Mouse (Mus musculus) left cerebral cortex, postnatal 25 days (tissue): ENCODE measurements around the gene Slc12a9. TPM values are rescaled to one million over a fixed set of nuclear protein-coding genes. Genes with fewer than 3 reads are reported as not detected.
A peak's percentile ranks its signal among the peaks of the same experiment; 100 is the strongest.

Experiments
- DNase-seq, 2 experiments: peaks; one replicate each; pipeline ENCODE4 v3.0.0; 2022; ENCODE audit warnings: low spot score in 2 of 2, mixed read lengths in 1 of 2
- intact Hi-C: fragments of 180-260 bp; cut with DNase I; formaldehyde crosslinking; loops from one replicate; pipeline ENCODE4 v1.15.1; 2025
- total RNA-seq, 2 experiments: library from RNA; stranded (reverse); gene quantifications; 2 replicates each; pipeline ENCODE4 v1.2.3; 2021

The Slc12a9 gene
- total RNA-seq = 10 to 100 TPM; 21.3 to 23.2 TPM

DNA sequence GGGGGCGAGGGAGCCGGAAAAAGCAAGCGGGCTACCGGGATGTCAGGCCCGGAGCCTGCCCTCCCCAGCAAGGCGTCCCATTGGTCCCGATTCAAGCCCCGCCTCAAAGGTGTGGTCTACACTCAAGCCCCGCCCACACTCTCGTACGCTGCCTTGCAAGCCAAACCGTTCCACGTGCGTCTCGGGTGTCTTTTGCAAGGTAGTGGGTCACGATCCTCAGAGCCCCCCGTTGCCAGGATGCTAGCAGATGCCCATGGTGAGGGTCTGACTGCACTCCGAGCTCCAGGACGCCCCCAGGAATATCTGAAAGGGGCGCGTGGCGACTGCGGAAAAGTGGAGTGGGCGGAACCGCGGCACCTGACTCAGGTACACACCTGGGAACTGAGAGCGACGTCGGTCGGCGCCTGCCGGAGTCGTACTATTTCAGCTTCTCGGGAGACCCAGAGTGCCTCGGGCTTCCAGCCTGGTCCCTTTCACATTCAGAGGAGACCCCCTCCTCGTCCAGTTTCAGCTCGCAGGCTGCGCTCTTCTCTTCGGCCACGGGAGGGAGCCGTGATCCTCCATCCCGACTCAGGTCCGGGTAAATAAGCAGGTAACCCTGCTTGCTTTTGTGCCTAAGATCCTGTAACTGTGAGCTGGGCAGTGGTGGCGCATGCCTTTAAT is at the start of gene Slc12a9:
TSS of gene Slc12a9 (minus strand) at position 86 of the 663 bp plus-strand sequence.
- DNase-seq = peak; percentile 93 to 94
- intact Hi-C loops = loop anchor here (1.0 kb wide), 1 partner anchor 169 kb away; the partner anchor contains the start of gene Pop7

DNA sequence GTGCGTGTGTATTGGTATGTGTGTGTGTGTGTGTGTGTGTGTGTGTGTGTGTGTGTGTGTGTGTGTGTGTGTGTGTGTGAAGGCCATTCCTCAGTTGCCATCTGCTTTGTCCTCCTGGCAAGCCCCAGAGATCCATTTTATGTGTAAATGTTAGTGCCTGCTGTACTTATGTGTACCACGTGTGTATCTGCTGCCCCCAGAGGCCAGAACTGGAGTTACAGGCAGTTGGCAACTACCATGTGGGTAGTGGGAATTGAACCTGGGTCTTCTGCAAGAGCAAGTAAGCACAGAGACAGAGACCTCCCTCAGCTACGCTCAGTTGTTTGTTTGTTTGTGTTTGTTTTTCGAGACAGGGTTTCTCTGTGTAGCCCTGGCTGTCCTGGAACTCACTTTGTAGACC is 47.8 kb upstream of the Slc12a9 start:
- peak; percentile 13 to 38 for DNase-seq
- intact Hi-C loops = no loop called here

DNA sequence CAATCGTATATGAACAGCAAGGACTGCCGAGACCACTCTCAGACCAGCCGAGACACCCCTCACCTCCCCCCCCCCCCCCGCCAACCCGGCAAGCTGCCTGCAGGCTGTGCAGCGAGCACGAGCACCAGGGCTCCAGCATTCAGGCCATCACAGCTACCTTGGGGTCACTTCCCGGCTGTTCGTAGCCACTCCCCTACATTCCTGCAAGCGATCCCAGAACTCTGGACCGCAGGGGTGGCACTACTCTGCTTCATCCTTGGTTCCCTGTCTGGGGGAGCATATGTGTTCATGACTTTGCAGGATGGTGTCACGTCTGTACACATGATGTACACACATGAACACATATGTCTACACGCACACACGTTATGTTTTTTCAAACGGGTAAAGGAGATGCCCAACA is 44.2 kb upstream of the Slc12a9 start:
- DNase-seq = no peak
- intact Hi-C loops = no loop called here

DNA sequence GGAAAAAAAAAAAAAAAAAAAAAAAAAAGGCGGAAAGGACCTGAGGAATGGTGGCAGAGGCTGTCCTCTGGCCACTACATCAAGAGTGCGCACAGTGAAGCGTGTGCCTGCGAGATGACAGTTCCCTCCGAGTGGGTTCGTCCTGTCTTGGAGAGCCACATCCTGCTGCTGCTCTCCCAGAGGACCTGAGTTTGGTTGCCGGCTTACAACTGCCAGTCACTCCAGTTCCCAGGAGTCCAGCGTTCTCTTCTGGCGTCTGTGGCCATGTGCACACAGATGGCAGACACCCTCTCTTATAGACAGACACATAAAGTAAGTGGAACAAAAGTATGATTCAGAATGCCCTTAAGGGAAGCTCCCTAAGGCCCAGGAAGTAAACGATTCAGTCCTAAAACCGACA is 43.8 kb upstream of the Slc12a9 start:
- DNase-seq = no peak
- intact Hi-C loops = no loop called here

DNA sequence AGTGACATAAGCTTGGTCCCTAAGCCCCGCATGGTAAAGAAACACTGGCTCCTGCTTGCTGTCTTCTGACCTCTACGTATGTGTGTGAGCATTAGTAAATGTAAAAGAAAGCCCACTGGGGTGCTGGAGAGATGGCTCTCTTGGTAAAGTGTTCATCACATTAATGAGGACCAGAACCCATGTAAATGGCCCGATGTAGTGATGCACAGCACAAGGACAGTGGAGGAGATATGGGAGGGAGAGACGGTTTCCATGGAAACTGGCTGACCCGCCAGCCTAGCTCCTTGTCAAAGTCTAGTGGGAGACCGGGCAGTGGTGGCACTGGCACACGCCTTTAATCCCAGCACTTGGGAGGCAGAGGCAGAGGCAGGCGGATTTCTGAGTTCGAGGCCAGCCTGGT is 43.3 kb upstream of the Slc12a9 start:
- intact Hi-C loops = no loop called here
- DNase-seq = no peak

DNA sequence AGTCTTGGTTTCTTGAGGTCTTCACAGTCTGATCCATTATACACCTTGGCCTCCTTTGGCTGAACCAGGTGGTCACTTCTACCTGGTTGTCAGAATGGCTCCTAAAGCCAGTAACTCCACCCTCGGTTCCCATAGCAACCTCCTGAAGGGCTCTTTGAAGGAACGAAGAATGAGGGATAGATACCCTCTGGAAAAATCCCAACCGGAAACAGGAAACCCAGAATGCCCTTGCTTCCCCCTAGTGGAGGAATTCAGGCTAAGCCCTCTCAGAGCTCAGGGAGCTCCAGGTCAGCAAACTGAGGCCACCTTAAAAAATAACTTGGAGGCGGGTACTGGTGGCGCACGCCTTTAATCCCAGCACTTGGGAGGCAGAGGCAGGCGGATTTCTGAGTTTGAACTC is 42.8 kb upstream of the Slc12a9 start:
- intact Hi-C loops = no loop called here
- no peak for DNase-seq

DNA sequence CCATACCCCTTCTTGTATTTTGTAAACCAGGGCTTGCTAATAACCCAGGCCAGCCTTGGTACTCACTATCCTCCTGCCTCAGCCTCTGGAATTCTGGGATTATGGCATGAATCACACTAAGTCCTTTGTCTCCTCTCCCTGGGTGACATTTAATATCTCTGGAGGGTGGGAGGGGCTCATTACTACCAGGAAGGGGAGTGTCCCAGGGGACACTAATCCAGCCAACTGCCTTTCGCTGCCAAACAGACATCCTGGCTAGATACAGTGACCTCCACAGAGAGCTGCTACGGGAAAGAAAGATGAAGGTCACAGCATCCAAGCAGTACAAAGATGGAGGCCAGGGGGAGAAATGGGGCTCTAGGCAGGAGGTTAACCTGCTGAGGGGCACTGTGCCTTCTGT is 42.2 kb upstream of the Slc12a9 start:
- no peak for DNase-seq
- intact Hi-C loops = no loop called here

DNA sequence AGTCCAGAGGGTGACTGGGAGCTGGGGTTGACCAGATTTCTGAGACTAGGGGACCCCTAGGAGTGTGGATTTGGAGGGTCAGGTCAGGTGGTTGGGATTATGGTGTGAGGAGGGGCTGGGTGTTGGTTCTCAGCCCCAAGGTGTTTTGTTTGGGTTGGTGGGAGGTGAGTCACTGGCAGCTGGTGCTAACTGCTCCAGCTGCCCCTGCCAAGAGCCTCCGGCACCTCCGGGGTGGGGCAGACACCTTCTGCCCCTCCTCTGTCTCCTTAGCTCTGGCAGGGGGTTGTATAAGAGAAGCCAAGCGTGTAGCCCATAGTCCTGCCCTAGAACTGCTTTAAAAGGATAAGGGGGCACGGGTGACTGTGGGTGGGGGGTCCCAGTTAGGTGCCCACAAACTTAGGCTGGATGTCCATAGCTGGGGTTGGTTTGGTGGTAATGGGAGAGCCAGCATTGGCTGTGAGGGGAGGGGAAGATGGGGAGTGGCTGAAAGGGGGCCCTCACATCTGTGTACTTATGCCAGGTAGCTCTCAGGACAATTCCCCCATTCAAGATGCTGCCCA is 41.2 kb upstream of the Slc12a9 start:
- intact Hi-C loops = no loop called here
- DNase-seq = no peak

DNA sequence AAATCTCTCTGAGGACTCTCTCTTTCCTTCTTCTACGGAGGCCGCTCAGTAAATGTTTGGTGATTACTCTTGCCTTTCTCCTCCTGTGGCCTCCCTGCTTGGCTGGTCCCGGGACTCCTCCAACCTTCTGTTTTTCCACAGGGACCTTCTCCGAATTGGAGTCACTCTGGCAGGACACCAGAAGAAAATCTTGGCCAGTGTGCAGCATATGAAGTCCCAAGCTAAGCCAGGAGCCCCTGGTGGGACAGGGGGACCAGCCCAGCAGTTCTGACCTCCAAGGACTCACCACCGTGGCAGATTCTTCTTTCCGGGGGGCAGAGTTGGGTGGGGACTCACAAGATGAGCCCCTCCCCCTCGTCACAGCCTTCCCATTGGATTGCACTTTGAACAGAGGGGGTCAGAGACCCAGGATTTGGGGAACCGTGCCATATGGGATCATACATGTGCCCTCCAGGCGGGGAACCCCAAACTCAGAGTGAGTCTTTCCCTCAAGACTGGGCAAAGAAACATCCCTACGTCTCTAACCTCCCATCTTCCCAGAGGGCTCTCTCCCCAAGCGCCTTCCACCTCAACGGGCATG is 40.1 kb upstream of the Slc12a9 start:
- no peak for DNase-seq
- intact Hi-C loops = no loop called here

DNA sequence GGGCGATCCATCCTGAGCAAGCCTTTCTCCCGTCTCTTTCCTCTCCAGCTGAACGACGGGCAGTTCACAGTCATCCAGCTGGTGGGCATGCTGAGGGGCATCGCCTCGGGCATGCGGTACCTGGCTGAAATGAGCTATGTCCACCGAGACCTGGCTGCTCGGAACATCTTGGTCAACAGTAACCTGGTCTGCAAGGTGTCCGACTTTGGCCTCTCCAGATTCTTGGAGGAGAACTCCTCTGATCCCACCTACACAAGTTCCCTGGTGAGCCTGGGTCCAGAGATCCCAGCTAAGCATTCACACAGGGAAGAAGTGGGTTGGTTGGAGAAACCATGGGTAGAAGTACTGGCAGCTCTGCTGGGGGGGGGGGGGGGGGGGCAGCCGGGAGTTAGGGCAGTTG is 36.3 kb upstream of the Slc12a9 start:
- DNase-seq = no peak
- intact Hi-C loops = no loop called here

DNA sequence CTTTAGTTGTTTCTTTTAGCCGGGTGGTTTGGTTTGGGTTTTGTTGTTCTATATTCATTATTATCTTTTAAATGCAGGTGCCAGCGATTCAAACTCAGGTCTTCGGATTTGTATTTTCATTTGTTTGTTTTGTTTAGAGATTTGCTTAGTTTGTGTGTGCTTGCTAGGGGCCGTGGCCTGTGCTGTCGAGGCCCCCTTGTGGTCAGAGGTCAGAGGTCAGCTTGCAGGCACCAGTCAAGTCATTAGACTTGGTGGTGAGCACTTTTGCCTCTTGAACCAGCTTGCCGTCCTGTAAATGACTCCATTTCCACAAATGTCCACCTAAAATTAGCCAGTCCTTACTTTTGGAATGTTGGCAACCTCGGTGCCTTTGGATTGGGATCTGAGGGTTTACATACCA is 25.0 kb upstream of the Slc12a9 start:
- intact Hi-C loops = no loop called here
- DNase-seq = no peak

DNA sequence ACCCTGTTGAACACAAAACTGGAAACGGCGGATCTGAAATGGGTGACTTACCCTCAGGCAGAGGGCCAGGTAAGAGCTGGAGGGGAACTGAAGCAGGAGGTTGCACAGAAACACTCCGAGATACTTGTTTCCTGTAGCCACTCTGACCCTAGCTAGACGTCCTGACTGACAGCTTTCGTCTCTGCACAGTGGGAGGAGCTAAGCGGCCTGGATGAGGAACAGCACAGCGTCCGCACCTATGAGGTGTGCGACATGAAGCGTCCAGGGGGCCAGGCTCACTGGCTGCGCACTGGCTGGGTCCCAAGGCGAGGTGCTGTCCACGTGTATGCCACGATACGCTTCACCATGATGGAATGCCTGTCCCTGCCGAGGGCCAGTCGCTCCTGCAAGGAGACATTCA is 20.7 kb upstream of the Slc12a9 start:
- intact Hi-C loops = no loop called here
- DNase-seq = no peak

DNA sequence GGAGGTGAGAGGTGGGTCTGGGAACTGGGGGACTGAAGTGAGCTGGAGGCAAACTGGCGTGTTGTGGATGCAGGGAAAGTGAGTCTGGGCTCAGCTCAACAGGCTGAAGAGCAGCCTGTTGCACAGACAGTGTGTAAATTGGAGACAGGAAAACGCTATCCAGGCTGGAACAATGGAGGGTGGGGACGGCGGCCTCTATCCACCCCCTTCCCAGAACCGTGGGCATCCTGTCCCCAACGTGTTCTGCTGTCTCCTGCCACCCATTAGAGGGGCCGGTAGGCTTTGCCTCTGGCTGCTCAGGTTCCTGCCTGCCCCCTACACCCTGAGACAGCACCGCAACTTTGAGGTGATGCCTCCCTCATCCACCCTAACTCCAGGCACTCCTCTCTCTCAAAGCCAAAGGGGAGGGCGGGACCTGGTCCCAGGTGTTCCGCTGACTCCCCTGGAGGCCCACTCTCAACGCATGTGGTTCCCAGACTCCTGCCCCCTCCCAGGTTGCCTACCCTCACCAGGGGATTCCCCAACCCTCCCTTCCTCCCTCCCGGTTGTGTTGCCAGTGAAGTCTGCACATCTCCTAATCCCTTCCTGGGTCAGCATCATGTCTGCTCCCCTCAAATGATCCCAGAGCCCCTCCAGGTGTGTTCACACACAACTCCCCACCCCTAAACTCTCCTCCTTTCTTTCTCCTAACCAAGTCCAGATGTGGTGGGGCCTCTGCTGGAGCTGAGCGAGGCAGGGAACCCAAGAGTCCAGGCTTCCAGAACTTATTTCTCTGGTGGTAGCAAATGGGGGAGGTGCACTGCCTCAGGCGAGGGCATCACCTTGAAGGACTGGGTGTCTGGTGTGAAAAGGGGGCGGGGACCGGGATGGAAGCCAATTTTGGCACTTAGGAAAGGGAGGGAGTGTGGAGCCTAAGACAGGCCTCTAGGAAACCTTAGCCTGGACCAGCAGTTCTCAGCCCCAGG is 18.9 kb upstream of the Slc12a9 start:
- intact Hi-C loops = no loop called here

DNA sequence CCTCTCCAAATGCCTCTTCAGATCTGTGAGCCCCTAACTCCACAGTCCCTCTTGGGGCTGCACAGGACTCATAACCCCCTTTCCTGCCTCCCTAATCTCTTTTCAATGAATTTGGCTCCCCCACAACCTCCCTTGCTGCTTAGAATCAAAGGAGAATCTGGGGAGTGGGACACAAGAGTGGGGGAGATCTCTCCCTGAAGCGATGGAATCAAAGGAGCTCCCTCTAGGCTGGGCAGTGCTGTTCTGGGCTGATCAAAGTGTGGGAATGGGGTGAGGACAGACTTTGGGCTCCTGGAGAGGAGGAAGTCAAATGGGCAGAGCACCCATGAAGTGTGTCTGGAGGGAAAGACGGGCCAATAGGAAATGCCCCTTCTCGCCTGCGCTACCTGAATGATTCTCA is 18.0 kb upstream of the Slc12a9 start:
- no peak for DNase-seq
- intact Hi-C loops = no loop called here

More for the DNA sequence above, 18.9 kb upstream of the Slc12a9 start:
- no peak for DNase-seq

DNA sequence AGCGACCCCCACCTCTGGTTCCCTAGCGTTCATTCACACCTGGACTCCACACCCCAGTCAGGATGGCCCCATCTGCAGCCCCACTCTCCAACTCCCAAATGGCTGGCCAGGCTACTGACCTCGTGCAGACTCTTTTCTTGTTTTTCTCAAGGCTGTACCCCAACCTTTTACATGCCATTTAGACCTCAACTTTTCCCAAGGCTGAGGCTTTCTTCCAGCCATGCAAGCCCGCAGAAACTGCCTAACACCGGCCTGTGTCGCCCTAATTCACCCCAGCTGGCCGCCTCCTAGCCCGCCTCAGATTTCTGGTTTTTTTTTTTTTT is 17.6 kb upstream of the Slc12a9 start:
- no peak for DNase-seq
- intact Hi-C loops = no loop called here

DNA sequence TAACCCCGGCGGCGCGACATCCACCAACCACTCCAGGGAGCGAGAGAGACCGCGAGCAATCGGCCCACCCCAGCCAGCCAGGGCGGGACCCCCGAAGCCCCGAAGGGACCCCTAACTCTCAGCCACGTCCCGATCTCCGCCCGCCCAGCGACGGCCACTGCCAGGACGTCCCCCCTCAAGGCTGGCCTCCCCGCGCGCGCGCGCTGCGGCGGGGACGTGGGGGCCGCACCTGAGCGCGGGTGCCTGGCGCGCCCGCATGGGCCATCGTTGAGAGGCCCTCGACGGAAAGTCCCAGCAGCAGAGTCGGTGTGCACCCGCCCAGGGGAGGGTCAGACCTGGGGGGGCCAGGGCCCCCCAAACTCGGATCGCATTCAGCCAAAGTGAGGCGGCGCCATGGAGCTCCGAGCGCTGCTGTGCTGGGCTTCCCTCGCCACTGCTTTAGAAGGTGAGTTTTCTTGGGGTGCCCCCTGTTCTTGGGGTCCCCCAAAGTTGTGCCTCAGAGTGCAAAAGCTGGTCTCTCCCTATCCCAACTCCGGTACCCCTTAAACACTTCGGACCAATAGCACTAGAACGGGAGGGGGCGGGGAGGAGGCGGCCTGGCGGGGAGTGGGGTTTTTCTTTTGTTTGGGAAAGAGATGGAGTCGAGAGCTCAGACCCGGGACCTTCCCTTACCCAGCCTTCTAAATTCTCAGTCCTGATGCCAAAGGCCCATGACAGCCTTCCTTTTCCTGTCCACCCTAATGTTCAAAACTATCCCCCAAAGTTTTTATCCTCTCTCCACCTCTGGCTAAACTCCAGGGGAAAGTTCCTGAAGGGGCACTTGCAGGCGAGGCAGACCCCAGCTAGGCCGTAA is 17.0 kb upstream of the Slc12a9 start:
- intact Hi-C loops = no loop called here
- no peak for DNase-seq

DNA sequence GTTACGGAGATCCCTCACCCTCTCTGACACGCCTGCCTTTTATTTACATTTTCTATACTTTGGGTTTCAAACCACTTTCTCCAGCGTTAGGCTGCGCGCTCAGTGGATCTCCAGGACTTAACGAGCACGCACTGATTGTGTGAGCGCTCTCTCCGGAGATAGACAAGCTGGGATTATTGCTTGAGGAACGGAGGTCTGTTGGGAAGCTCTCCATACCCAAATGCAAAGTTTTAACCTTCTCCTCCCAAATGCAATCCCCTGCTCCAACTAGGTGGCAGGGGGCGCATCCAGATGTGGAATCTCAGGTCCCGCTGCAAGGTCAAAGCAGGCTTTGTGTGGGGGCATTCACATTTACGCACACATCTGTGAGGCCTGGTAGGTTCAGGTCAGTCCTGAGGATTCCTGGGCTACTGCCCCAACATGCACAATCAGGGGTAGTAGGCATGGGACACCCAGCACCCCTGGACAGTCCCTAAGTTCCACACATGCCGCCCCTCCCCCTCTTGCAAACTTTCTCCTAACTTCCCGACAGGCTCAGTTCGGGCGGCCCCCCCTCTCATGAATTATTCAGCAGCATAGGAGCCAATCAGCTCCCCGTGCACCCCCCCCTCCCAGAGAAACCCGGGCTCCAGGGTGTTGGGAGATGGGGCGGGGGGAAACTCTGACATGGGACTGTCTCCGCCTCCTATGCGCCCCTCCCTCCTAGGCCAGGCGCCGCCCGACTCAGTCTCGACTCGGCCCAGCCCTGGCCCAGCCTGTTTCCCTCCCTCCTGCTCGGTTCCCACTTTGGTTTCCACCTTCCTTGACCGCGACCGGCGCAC is 16.2 kb upstream of the Slc12a9 start, which contains the start of gene Ephb4:
TSS of gene Ephb4 (plus strand) at position 726 of the 821 bp plus-strand sequence.
- intact Hi-C loops = loop anchor here (10.0 kb wide), 1 partner anchor 425 kb away; the partner anchor contains the start of gene Ppp1r35
- peak; percentile 32 to 48 for DNase-seq
